14 mouse cellular contexts compared by ENCODE assay signal in the genomic region with DNA sequence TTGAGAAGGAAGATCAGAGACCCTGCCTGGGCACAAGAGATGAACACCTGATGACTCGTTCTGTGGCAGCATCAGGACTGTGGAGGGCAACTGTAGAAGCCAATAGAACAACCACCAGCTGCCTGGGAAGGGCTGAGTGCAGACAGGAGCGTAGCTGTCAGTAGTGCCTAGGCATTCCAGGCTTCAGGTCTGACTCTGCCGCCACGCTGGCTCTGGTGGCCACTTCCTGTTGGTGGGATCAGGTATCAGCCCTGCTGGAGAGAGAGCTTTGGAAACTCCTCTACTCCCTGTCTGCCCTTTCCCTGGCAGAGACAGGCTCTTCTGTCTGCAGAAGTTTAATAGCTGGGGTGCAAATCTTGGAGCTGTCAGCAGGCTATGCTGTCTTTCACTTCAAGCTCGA.
DNase-seq lines count a peak whose midpoint lies in the region; ATAC-seq lines count a peak whose summit lies in the region.
"Had no signal": no experiment of that assay in that cellular context is flagged by ENCODE, and none has a peak within 500 bp of the region (broad histone marks: within the 10 kb centered on the region; RNA-seq: fewer than 3 reads in every experiment).

No protein-coding gene starts in this region.

- no peaks in the 10 kb centered on the region for H3K27me3 ChIP-seq in heart, embryonic 15.5 days
- no peaks in the 10 kb centered on the region; the same call in 1 of the 2 replicates for H3K27me3 ChIP-seq in heart, embryonic 11.5 days (ENCODE audit: control insufficient read depth, insufficient read depth, low read length)
- H3K27me3 ChIP-seq in midbrain, embryonic 16.5 days (ENCODE audit: control insufficient read depth, insufficient read depth, low read depth, low read length) = no peaks in the 10 kb centered on the region
- H3K27me3 ChIP-seq in midbrain, embryonic 10.5 days (ENCODE audit: low read depth, poor library complexity, severe bottlenecking) = no peaks in the 10 kb centered on the region; the same call in 1 of the 2 replicates
- H3K27me3 ChIP-seq in limb, embryonic 13.5 days = no peaks in the 10 kb centered on the region
- H3K27me3 ChIP-seq: embryonic facial prominence, embryonic 15.5 days; hindbrain, embryonic 12.5 days had no signal

- H3K36me3 ChIP-seq in heart, embryonic 15.5 days = no peaks in the 10 kb centered on the region
- no peaks in the 10 kb centered on the region for H3K36me3 ChIP-seq in heart, embryonic 11.5 days (ENCODE audit: control insufficient read depth, insufficient read depth, low read length)
- no peaks in the 10 kb centered on the region for H3K36me3 ChIP-seq in midbrain, embryonic 16.5 days (ENCODE audit: control insufficient read depth, insufficient read depth, low read length)
- no peaks in the 10 kb centered on the region for H3K36me3 ChIP-seq in midbrain, embryonic 10.5 days
- H3K36me3 ChIP-seq in limb, embryonic 13.5 days = no peaks in the 10 kb centered on the region
- H3K36me3 ChIP-seq: embryonic facial prominence, embryonic 15.5 days; hindbrain, embryonic 12.5 days; liver, embryonic 12.5 days had no signal

- H3K4me2 ChIP-seq in heart, embryonic 15.5 days = no peak overlapping the region
- H3K4me2 ChIP-seq in heart, embryonic 11.5 days = no peak overlapping the region
- H3K4me2 ChIP-seq in midbrain, embryonic 16.5 days (ENCODE audit: low read length) = no peak overlapping the region
- H3K4me2 ChIP-seq in limb, embryonic 13.5 days (replicated peaks) = peak overlapping the region; percentile 1; the same call in 1 of the 2 replicates
- H3K4me2 ChIP-seq: embryonic facial prominence, embryonic 15.5 days; hindbrain, embryonic 12.5 days; liver, embryonic 12.5 days; midbrain, embryonic 11.5 days had no signal

- ATAC-seq in heart, embryonic 15.5 days (replicated peaks; ENCODE audit: insufficient number of reproducible peaks, insufficient read depth, low FRiP score, low read depth) = no peak
- no peak for ATAC-seq in heart, embryonic 11.5 days (replicated peaks; ENCODE audit: insufficient number of reproducible peaks, low FRiP score, low TSS enrichment)
- no peak for ATAC-seq in midbrain, embryonic 16.5 days
- no peak for ATAC-seq in limb, embryonic 13.5 days (ENCODE audit: low FRiP score, low read depth)
- ATAC-seq: activated CD4-positive, CD25-positive, alpha-beta regulatory T cell, adult 4 months; liver, embryonic 12.5 days had no signal

- H3K4me1 ChIP-seq in heart, embryonic 15.5 days (replicated peaks) = peaks cover 15% of the 10 kb centered on the region
- H3K4me1 ChIP-seq in heart, embryonic 11.5 days (ENCODE audit: control insufficient read depth, insufficient read depth, low read length) = peaks cover 21% of the 10 kb centered on the region
- H3K4me1 ChIP-seq in midbrain, embryonic 16.5 days (ENCODE audit: control insufficient read depth, insufficient read depth, low read length) = peaks cover 8% of the 10 kb centered on the region
- H3K4me1 ChIP-seq in midbrain, embryonic 10.5 days = peaks cover 12% of the 10 kb centered on the region
- H3K4me1 ChIP-seq in limb, embryonic 13.5 days = peaks cover 55% of the 10 kb centered on the region

- 0 out of 2 replicates have a peak overlapping the region, but pooled peaks have one; percentile 9 for H3K9ac ChIP-seq in heart, embryonic 15.5 days
- H3K9ac ChIP-seq in heart, embryonic 11.5 days (ENCODE audit: low read depth, low read length) = no peak overlapping the region
- H3K9ac ChIP-seq in midbrain, embryonic 16.5 days (ENCODE audit: low read depth, low read length) = 0 out of 2 replicates have a peak overlapping the region, but pooled peaks have one; percentile 3
- peak overlapping the region; percentile 27; the same call in 1 of the 2 replicates for H3K9ac ChIP-seq in limb, embryonic 13.5 days
- H3K9ac ChIP-seq: embryonic facial prominence, embryonic 15.5 days; hindbrain, embryonic 12.5 days; liver, embryonic 12.5 days had no signal

- no peak overlapping the region for H3K4me3 ChIP-seq in heart, embryonic 15.5 days
- H3K4me3 ChIP-seq in heart, embryonic 11.5 days (ENCODE audit: low read depth, low read length) = no peak overlapping the region
- H3K4me3 ChIP-seq in midbrain, embryonic 16.5 days (ENCODE audit: low read depth, low read length) = no peak overlapping the region
- no peak overlapping the region for H3K4me3 ChIP-seq in midbrain, embryonic 10.5 days
- no peak overlapping the region for H3K4me3 ChIP-seq in limb, embryonic 13.5 days
- H3K4me3 ChIP-seq: embryonic facial prominence, embryonic 15.5 days; hindbrain, embryonic 12.5 days; liver, embryonic 12.5 days had no signal

- H3K9me3 ChIP-seq in heart, embryonic 15.5 days (replicated peaks) = no peaks in the 10 kb centered on the region
- H3K9me3 ChIP-seq in heart, embryonic 11.5 days (replicated peaks; ENCODE audit: control insufficient read depth, low read length) = no peaks in the 10 kb centered on the region
- no peaks in the 10 kb centered on the region for H3K9me3 ChIP-seq in midbrain, embryonic 16.5 days (replicated peaks; ENCODE audit: control insufficient read depth, low read length, poor library complexity, severe bottlenecking)
- H3K9me3 ChIP-seq in midbrain, embryonic 10.5 days (replicated peaks) = no peaks in the 10 kb centered on the region
- H3K9me3 ChIP-seq in limb, embryonic 13.5 days = no peaks in the 10 kb centered on the region
- H3K9me3 ChIP-seq: embryonic facial prominence, embryonic 15.5 days; hindbrain, embryonic 12.5 days; liver, embryonic 12.5 days had no signal

- peak; percentile 3 for DNase-seq in adrenal gland, postnatal 14 days
- DNase-seq in adrenal gland, postnatal 25 days = no peak
- DNase-seq in midbrain, embryonic 10.5 days (ENCODE audit: low spot score) = no peak
- DNase-seq in gastrocnemius, postnatal 25 days = no peak
- DNase-seq: adrenal gland, adult 8-10 months had no signal

- no peak overlapping the region for H3K27ac ChIP-seq in heart, embryonic 15.5 days
- H3K27ac ChIP-seq in heart, embryonic 11.5 days (ENCODE audit: low read depth, low read length) = no peak overlapping the region
- no peak overlapping the region for H3K27ac ChIP-seq in midbrain, embryonic 16.5 days (ENCODE audit: low read length)
- H3K27ac ChIP-seq in midbrain, embryonic 10.5 days (replicated peaks) = no peak overlapping the region
- H3K27ac ChIP-seq in limb, embryonic 13.5 days = no peak overlapping the region
- H3K27ac ChIP-seq: embryonic facial prominence, embryonic 15.5 days; hindbrain, embryonic 12.5 days; liver, embryonic 12.5 days had no signal

- WGBS in heart, embryonic 15.5 days = 14% methylated on average over 5 of the region's 5 CpGs
- 21% methylated on average over 5 of the region's 5 CpGs for WGBS in heart, embryonic 11.5 days (ENCODE audit: insufficient replicate concordance)
- WGBS in midbrain, embryonic 16.5 days = 51% methylated on average over 5 of the region's 5 CpGs
- WGBS in midbrain, embryonic 10.5 days = 49% methylated on average over 5 of the region's 5 CpGs
- WGBS in limb, embryonic 13.5 days = 13% methylated on average over 5 of the region's 5 CpGs
